Mouse (Mus musculus): ENCODE results near the gene Dpp10. TPM values are rescaled to one million over a fixed set of nuclear protein-coding genes. Genes with fewer than 3 reads are reported as not detected.

The Dpp10 gene
- total and polyA plus RNA-seq, 2 experiments from 2014 or later = 16.4 to 62.2 TPM

- no peak overlapping the region for H3K9ac ChIP-seq
- WGBS = 71% methylated on average over 4 of the region's 4 CpGs
- H3K27ac ChIP-seq (ENCODE audit: low read depth, low read length) = no peak overlapping the region
- no peak for TF ChIP-seq CTCF (IDR thresholded peaks at IDR 0.05; ENCODE audit: low read depth)
- H3K4me2 ChIP-seq (ENCODE audit: low read depth) = no peak overlapping the region
- H3K9me3 ChIP-seq (ENCODE audit: low read length) = no peaks in the 10 kb centered on the region
- H3K27me3 ChIP-seq (ENCODE audit: insufficient read depth, low read length) = no peaks in the 10 kb centered on the region
- H3K4me3 ChIP-seq (ENCODE audit: low read depth, low read length) = no peak overlapping the region
- no peak for ATAC-seq
- no peaks in the 10 kb centered on the region for H3K36me3 ChIP-seq (ENCODE audit: insufficient read depth)
- no peaks in the 10 kb centered on the region for H3K4me1 ChIP-seq (ENCODE audit: insufficient read depth)
- DNase-seq = no peak
Observed at GRCm38 (mm10) chr1:124035306-124035990, 9.9 kb downstream of the Dpp10 start.

DNA sequence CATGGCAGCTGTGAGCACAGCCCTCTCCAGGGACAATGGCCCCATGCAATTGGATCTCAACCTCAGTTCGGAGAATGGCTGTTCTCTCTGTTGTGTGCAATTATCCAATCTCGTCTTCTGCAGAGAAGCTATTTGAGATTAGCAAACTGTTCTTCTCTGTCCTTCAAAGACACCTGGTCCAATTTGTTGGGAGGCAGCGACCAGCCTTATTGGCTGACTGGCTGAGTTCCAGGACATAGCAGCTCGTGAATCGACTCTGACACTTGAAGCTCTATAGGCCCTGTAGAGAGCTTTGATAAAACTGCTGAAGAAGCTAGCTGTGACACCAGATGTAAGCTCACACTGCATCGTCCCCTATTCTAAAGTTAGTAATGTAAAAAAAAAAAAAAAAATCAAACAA lies 12.7 kb downstream of the Dpp10 start:
- WGBS = 37% methylated on average over 6 of the region's 6 CpGs
- no peaks in the 10 kb centered on the region for H3K4me1 ChIP-seq (ENCODE audit: insufficient read depth)

DNA sequence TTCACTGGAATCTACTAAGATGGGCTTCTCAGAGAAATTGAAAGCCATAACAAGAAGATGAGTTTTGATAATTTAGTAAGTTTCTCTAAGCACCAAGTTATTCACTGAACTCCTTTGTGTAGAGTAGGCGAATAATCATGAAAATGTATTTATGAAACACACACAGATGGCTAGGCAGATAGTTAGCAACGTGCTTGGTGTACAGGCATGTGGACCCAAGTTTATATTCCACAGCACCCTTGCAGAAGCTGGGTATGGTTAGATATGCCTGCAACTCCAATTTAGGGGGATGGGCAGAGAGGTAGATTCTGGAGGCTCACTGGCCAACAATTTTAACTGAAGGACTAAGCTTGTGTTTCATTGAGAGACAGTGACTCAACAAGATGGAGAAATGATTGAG lies 13.4 kb downstream of the Dpp10 start:
- Histone ChIP-seq H3K4me1 (ENCODE audit: insufficient read depth) (no peaks in the 10 kb centered on the region), H3K4me3 (ENCODE audit: low read depth, low read length) (no peak overlapping the region), H3K9ac (no peak overlapping the region), H3K9me3 (ENCODE audit: low read length) (no peaks in the 10 kb centered on the region), H3K27me3 (ENCODE audit: insufficient read depth, low read length) (no peaks in the 10 kb centered on the region), H3K27ac (ENCODE audit: low read depth, low read length) (no peak overlapping the region), H3K4me2 (ENCODE audit: low read depth) (no peak overlapping the region), H3K36me3 (ENCODE audit: insufficient read depth) (no peaks in the 10 kb centered on the region)
- no peak for ATAC-seq
- no peak for DNase-seq
- WGBS = 79% methylated on average over 2 of the region's 2 CpGs
- no peak for TF ChIP-seq CTCF (IDR thresholded peaks at IDR 0.05; ENCODE audit: low read depth)

More for the DNA sequence above, 12.7 kb downstream of the Dpp10 start:
- ATAC-seq = peak; percentile 27; the same call in 1 of the 2 replicates
- H3K27me3 ChIP-seq (ENCODE audit: insufficient read depth, low read length) = no peaks in the 10 kb centered on the region
- no peaks in the 10 kb centered on the region for H3K9me3 ChIP-seq (ENCODE audit: low read length)
- H3K4me3 ChIP-seq (ENCODE audit: low read depth, low read length) = no peak overlapping the region
- H3K27ac ChIP-seq (ENCODE audit: low read depth, low read length) = no peak overlapping the region
- no peak overlapping the region for H3K9ac ChIP-seq
- no peaks in the 10 kb centered on the region for H3K36me3 ChIP-seq (ENCODE audit: insufficient read depth)
- no peak overlapping the region for H3K4me2 ChIP-seq (ENCODE audit: low read depth)
- TF ChIP-seq CTCF (IDR thresholded peaks at IDR 0.05; ENCODE audit: low read depth) = no peak
- DNase-seq = no peak

DNA sequence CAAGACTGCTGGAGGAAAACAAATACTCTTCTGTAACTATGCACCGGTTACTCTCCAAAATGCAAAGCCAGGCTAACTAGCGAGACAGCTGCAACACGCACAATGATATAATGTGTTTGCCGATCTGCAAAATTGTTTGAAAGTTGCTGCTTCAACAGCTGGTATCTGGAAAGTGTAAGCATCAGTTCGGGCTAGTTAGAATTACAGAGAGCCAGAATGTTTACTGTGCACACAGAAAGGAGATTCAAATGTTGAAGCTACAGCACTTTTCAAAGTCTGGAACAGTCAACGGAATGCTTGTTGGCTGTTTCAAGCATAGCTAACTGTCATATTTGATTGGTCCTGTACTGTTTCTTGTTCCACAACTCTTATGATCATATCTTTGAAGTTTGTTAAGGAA lies 42.6 kb downstream of the Dpp10 start:
- Histone ChIP-seq H3K4me1 (ENCODE audit: insufficient read depth) (no peaks in the 10 kb centered on the region), H3K4me3 (ENCODE audit: low read depth, low read length) (no peak overlapping the region), H3K27ac (ENCODE audit: low read depth, low read length) (no peak overlapping the region), H3K27me3 (ENCODE audit: insufficient read depth, low read length) (no peaks in the 10 kb centered on the region), H3K4me2 (ENCODE audit: low read depth) (no peak overlapping the region), H3K36me3 (ENCODE audit: insufficient read depth) (no peaks in the 10 kb centered on the region), H3K9me3 (ENCODE audit: low read length) (no peaks in the 10 kb centered on the region), H3K9ac (no peak overlapping the region)
- peak; percentile 88 for ATAC-seq
- WGBS = 43% methylated on average over 6 of the region's 6 CpGs
- peak; percentile 25 for DNase-seq
- TF ChIP-seq CTCF (IDR thresholded peaks at IDR 0.05; ENCODE audit: low read depth) = no peak

DNA sequence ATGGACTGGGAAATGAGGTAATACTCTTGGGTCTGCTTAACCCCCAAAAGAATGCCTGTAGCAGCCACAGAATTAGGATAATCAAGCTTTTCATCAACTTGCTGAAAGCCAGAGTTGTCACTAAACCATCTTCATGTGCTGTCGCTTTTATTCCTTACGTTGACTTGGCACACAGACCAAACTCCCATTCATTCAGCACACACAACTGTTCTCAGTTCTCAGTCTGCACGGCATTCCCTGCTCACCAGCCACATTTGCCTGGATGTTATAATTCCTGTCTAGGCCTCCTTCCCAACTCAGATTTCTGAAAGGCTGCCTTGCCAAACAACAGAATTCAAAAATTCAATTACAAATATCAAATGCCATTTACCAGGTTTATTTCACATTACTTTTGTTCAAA lies 49.6 kb downstream of the Dpp10 start:
- Histone ChIP-seq H3K4me1 (ENCODE audit: insufficient read depth) (no peaks in the 10 kb centered on the region), H3K36me3 (ENCODE audit: insufficient read depth) (no peaks in the 10 kb centered on the region), H3K9me3 (ENCODE audit: low read length) (no peaks in the 10 kb centered on the region), H3K9ac (no peak overlapping the region), H3K27me3 (ENCODE audit: insufficient read depth, low read length) (no peaks in the 10 kb centered on the region), H3K4me2 (ENCODE audit: low read depth) (no peak overlapping the region), H3K27ac (ENCODE audit: low read depth, low read length) (no peak overlapping the region), H3K4me3 (ENCODE audit: low read depth, low read length) (no peak overlapping the region)
- ATAC-seq (peak; percentile 55; the same call in 1 of the 2 replicates), DNase-seq (peak; percentile 35)
- WGBS = 27% methylated on average over 3 of the region's 3 CpGs
- no peak for TF ChIP-seq CTCF (IDR thresholded peaks at IDR 0.05; ENCODE audit: low read depth)

DNA sequence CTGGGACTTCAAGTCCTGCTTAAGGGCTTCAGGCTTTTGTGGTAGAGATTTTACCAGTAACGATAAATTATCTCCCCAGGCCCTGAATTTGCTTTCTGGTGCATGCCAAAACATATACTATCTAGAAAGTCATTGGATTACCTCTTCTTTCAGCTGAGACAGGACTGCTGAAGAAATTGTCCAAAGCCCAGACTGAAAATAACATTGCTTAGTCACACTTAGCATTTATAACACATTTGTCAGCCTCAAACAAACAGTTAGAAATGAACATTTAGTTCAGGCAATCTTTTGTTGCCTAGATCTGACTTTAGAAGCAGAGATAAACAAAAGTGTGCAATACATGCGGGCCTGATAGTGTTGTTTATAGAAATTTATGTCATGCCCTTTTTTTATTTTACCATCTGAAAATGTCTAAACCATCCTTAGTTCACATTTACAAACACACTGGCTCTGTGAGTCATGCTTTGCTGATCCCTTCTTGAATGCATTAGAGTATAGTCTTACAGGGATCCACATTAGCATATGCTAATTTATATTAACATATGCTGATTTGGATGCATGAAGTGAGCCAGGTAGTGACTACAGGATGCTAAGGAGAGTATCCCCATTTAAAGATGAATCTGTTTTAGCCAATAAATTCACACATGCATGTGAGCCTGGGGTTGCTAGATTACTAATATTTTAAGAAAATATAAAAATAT lies 59.9 kb downstream of the Dpp10 start:
- ATAC-seq (no peak), DNase-seq (no peak)
- Histone ChIP-seq H3K4me3 (ENCODE audit: low read depth, low read length) (no peak overlapping the region), H3K9ac (no peak overlapping the region), H3K4me2 (ENCODE audit: low read depth) (no peak overlapping the region), H3K36me3 (ENCODE audit: insufficient read depth) (no peaks in the 10 kb centered on the region), H3K27me3 (ENCODE audit: insufficient read depth, low read length) (no peaks in the 10 kb centered on the region), H3K27ac (ENCODE audit: low read depth, low read length) (no peak overlapping the region), H3K4me1 (ENCODE audit: insufficient read depth) (no peaks in the 10 kb centered on the region), H3K9me3 (ENCODE audit: low read length) (no peaks in the 10 kb centered on the region)
- 75% methylated on average over 2 of the region's 2 CpGs for WGBS
- TF ChIP-seq CTCF (IDR thresholded peaks at IDR 0.05; ENCODE audit: low read depth) = no peak

GRCm38 (mm10) chr1:123978597-123978996 lies 66.8 kb downstream of the Dpp10 start:
- no peak overlapping the region for H3K9ac ChIP-seq
- peak; percentile 63 for ATAC-seq
- no peaks in the 10 kb centered on the region for H3K27me3 ChIP-seq (ENCODE audit: insufficient read depth, low read length)
- no peak for TF ChIP-seq CTCF (IDR thresholded peaks at IDR 0.05; ENCODE audit: low read depth)
- WGBS = 26% methylated on average over 1 of the region's 1 CpGs
- H3K27ac ChIP-seq (ENCODE audit: low read depth, low read length) = no peak overlapping the region
- H3K9me3 ChIP-seq (ENCODE audit: low read length) = no peaks in the 10 kb centered on the region
- no peaks in the 10 kb centered on the region for H3K4me1 ChIP-seq (ENCODE audit: insufficient read depth)
- no peaks in the 10 kb centered on the region for H3K36me3 ChIP-seq (ENCODE audit: insufficient read depth)
- no peak overlapping the region for H3K4me2 ChIP-seq (ENCODE audit: low read depth)
- H3K4me3 ChIP-seq (ENCODE audit: low read depth, low read length) = no peak overlapping the region
- no peak for DNase-seq
